In the genomic region with DNA sequence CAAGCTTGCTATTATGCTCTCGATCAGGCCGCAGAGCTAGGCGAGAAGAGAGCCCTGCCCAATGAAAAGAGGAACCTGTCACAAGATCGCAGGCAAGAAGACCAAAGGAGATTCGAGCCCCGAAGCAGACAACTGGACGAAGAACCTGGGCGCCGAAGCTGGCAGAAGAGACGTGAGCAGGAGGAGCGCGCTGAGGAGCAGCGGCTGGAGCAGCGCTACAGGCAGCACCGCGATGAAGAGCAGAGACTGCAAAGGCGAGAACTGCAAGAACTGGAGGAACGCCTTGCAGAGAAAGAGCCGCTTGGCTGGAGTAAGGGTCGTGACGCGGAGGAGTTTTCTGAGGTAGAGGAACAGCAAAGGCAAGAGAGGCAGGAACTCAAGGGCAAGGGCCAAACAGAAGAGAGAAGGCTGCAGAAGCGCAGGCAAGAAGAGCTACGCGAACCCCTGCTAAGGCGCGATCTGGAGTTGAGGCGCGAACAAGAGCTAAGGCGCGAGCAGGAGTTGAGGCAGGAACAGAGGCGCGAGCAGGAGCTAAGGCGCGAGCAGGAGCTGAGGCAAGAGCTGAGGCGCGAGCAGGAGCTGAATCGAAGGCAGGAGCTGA, we compare ENCODE assay signal across 8 mouse cellular contexts. TPM values are rescaled to one million over a fixed set of nuclear protein-coding genes. Genes with fewer than 3 reads are reported as not detected.
A peak's percentile ranks its signal among the peaks of the same experiment; 100 is the strongest.
DNase-seq lines count a peak whose midpoint lies in the region; ATAC-seq and TF ChIP-seq lines count a peak whose summit lies in the region.

No protein-coding gene starts in this region.

- WGBS in embryonic facial prominence, embryonic 11.5 days: under 1% methylated on average over 38 of the region's 38 CpGs
- under 1% methylated on average over 38 of the region's 38 CpGs for WGBS in lung, postnatal 0 days

- peak overlapping the region; percentile 68; the same call in 1 of the 2 replicates for H3K4me3 ChIP-seq in layer of hippocampus, adult 2 months
- H3K4me3 ChIP-seq in embryonic facial prominence, embryonic 11.5 days (ENCODE audit: low read depth, low read length): peak overlapping the region; percentile 40
- H3K4me3 ChIP-seq in lung, postnatal 0 days (ENCODE audit: low read depth, low read length): peak overlapping the region; percentile 56

- peaks cover 23% of the 10 kb centered on the region for H3K27me3 ChIP-seq in embryonic facial prominence, embryonic 11.5 days (ENCODE audit: control insufficient read depth, insufficient read depth, low read length)
- 0 out of 2 replicates have a peak, but pooled peaks cover 9% of the 10 kb centered on the region for H3K27me3 ChIP-seq in lung, postnatal 0 days (replicated peaks; ENCODE audit: insufficient read depth, low read length)

- no peaks in the 10 kb centered on the region for H3K36me3 ChIP-seq in embryonic facial prominence, embryonic 11.5 days (replicated peaks; ENCODE audit: control insufficient read depth, insufficient read depth, low read depth, low read length)
- no peaks in the 10 kb centered on the region for H3K36me3 ChIP-seq in lung, postnatal 0 days (ENCODE audit: insufficient read depth, low read length)

- no peaks in the 10 kb centered on the region for H3K4me1 ChIP-seq in embryonic facial prominence, embryonic 11.5 days (ENCODE audit: control insufficient read depth, insufficient read depth, low read length)
- peaks cover 8% of the 10 kb centered on the region for H3K4me1 ChIP-seq in lung, postnatal 0 days (ENCODE audit: insufficient read depth, low read depth, low read length)

- intact Hi-C loops in heart, postnatal 14 days (cut with DNase I): no loop called here

- no peak for TF ChIP-seq CTCF in layer of hippocampus, adult 2 months (conservative IDR thresholded peaks at IDR 0.05)
- no peak for TF ChIP-seq CTCF in lung, postnatal 0 days (IDR thresholded peaks at IDR 0.05)

- no peak overlapping the region for H3K27ac ChIP-seq in layer of hippocampus, adult 2 months
- no peak overlapping the region for H3K27ac ChIP-seq in embryonic facial prominence, embryonic 11.5 days (replicated peaks; ENCODE audit: low read depth, low read length)
- H3K27ac ChIP-seq in lung, postnatal 0 days (ENCODE audit: low read length): peak overlapping the region; percentile 77

- no peak for TF ChIP-seq EP300 in lung, postnatal 0 days (IDR thresholded peaks at IDR 0.05)

- DNase-seq in layer of hippocampus, adult 2 months (ENCODE audit: low spot score in 2 of 2): no peak
- DNase-seq in layer of hippocampus, adult 9-10 months (ENCODE audit: low spot score): no peak
- peak; percentile 41 for DNase-seq in embryonic facial prominence, embryonic 11.5 days (ENCODE audit: low spot score)
- peak; percentile 5 to 9 for DNase-seq in heart, postnatal 14 days
- DNase-seq in kidney, postnatal 4 days: peak; percentile 28 to 58
- DNase-seq in lung, postnatal 0 days (ENCODE audit: low spot score): peak; percentile 60
- DNase-seq in ovary, postnatal 10 days (ENCODE audit: low spot score): peak; percentile 4
- no peak for DNase-seq in spleen, adult 12 weeks (ENCODE audit: low spot score)

- peak overlapping the region; percentile 85 for H3K4me2 ChIP-seq in embryonic facial prominence, embryonic 11.5 days (ENCODE audit: low read depth, low read length)
- H3K4me2 ChIP-seq in lung, postnatal 0 days (replicated peaks; ENCODE audit: low read depth, low read length): peak overlapping the region; percentile 88

- ATAC-seq in embryonic facial prominence, embryonic 11.5 days (replicated peaks; ENCODE audit: insufficient number of reproducible peaks, low FRiP score, low TSS enrichment, low read depth): no peak; the same call in 1 of the 2 replicates
- ATAC-seq in lung, postnatal 0 days: no peak

- H3K9ac ChIP-seq in embryonic facial prominence, embryonic 11.5 days (replicated peaks; ENCODE audit: low read length): peak overlapping the region; percentile 28
- H3K9ac ChIP-seq in lung, postnatal 0 days (replicated peaks; ENCODE audit: low read depth): no peak overlapping the region

- H3K9me3 ChIP-seq in embryonic facial prominence, embryonic 11.5 days (replicated peaks; ENCODE audit: control insufficient read depth, low read length): no peaks in the 10 kb centered on the region
- H3K9me3 ChIP-seq in lung, postnatal 0 days (ENCODE audit: low read length): no peaks in the 10 kb centered on the region

RNA-seq across cellular contexts. Expression of a gene that starts 1.5 kb away (rescaled TPM):
- 1 to 10 TPM; 1.4 to 1.6 TPM for total RNA-seq in layer of hippocampus, adult 2 months (2021)
- polyA plus RNA-seq in embryonic facial prominence, embryonic 11.5 days (2014; fragmentation: Nextera tagmentation; extraction: Ambion mirVana): 0.42 TPM in 2 replicates
- under 1 TPM; 0.05 to 0.07 TPM for total RNA-seq in heart, postnatal 14 days (2021)
- polyA plus RNA-seq in lung, postnatal 0 days (2015; fragmentation: Nextera tagmentation; extraction: Ambion mirVana): 4.2 and 5.1 TPM in 2 replicates

RNA-seq across cellular contexts. Expression of a gene that starts 25.0 kb away (rescaled TPM):
- total RNA-seq in layer of hippocampus, adult 2 months (2021): not detected
- 0.13 TPM in 1 of 2 replicates, not detected in the other for polyA plus RNA-seq in embryonic facial prominence, embryonic 11.5 days (2014; fragmentation: Nextera tagmentation; extraction: Ambion mirVana)
- total RNA-seq in heart, postnatal 14 days (2021): not detected
- not detected in 2 replicates for polyA plus RNA-seq in lung, postnatal 0 days (2015; fragmentation: Nextera tagmentation; extraction: Ambion mirVana)

RNA-seq across cellular contexts. Expression of a gene that starts 50.1 kb away (rescaled TPM):
- total RNA-seq in layer of hippocampus, adult 2 months (2021): not detected
- not detected in 2 replicates for polyA plus RNA-seq in embryonic facial prominence, embryonic 11.5 days (2014; fragmentation: Nextera tagmentation; extraction: Ambion mirVana)
- under 1 TPM in 1 of 2 experiments, not detected in 1; 0.12 TPM for total RNA-seq in heart, postnatal 14 days (2021)
- 0.04 TPM in 1 of 2 replicates, not detected in the other for polyA plus RNA-seq in lung, postnatal 0 days (2015; fragmentation: Nextera tagmentation; extraction: Ambion mirVana)

Comparison
In these comparisons a context has a peak if more than half of its experiments do, and no peak if none do; other contexts are left out.
1. DNase-seq: peak in embryonic facial prominence, embryonic 11.5 days (single experiment), heart, postnatal 14 days (2 of 2), kidney, postnatal 4 days (2 of 2), lung, postnatal 0 days (single experiment) and ovary, postnatal 10 days (single experiment); none in layer of hippocampus, adult 2 months (0 of 2), layer of hippocampus, adult 9-10 months (single experiment) and spleen, adult 12 weeks (single experiment).
2. Peak in every context shown above with its lines, with median percentiles within 50 percentile points of each other: H3K4me3 ChIP-seq.